Mouse (Mus musculus) E14TG2a.4 (cell line): ENCODE measurements around the gene Fxyd7.

Experiments used
- H3K27me3 ChIP-seq: 2 replicates; pipeline ENCODE4 v1.6.1; 2014; ENCODE audit warnings: low read length, control low read depth; ENCODE audit not compliant: insufficient read depth
- H3K36me3 ChIP-seq: 2 replicates; pipeline ENCODE4 v1.6.1; 2014; ENCODE audit warnings: low read length, control low read depth; ENCODE audit not compliant: insufficient read depth
- H3K4me1 ChIP-seq: replicated peaks from 2 replicates; pipeline ENCODE4 v1.6.1; 2014; ENCODE audit warnings: low read depth, low read length, control low read depth
- H3K4me3 ChIP-seq: replicated peaks from 2 replicates; pipeline ENCODE4 v1.5.1; 2014; ENCODE audit warnings: mild to moderate bottlenecking, low read length
- H3K9me3 ChIP-seq: 2 replicates; pipeline ENCODE4 v1.6.1; 2014; ENCODE audit warnings: low read length, control low read depth
- CTCF ChIP-seq: conservative IDR thresholded peaks from 2 replicates; pipeline ENCODE4 v1.5.1; 2014; ENCODE audit warnings: low read length
- NANOG ChIP-seq: IDR thresholded peaks from 2 replicates; pipeline ENCODE4 v1.6.1; 2014; ENCODE audit warnings: borderline replicate concordance, low read length, mixed read lengths
- POU5F1 ChIP-seq: IDR thresholded peaks from 2 replicates; pipeline ENCODE4 v1.6.1; 2014; ENCODE audit warnings: low read length, borderline replicate concordance

Fxyd7 gene

GRCm38 (mm10) chr7:31057730-31058129 is 6.5 kb upstream of the Fxyd7 start:
- Histone ChIP-seq H3K4me1 (peaks cover 37% of the 10 kb centered on the region), H3K4me3 (no peak overlapping the region), H3K9me3 (no peaks in the 10 kb centered on the region), H3K27me3 (peaks cover 40% of the 10 kb centered on the region), H3K36me3 (no peaks in the 10 kb centered on the region)
- TF ChIP-seq CTCF = no peak
- no peak for TF ChIP-seq POU5F1
- no peak for TF ChIP-seq NANOG

GRCm38 (mm10) chr7:31057071-31057470 is 5.8 kb upstream of the Fxyd7 start, which contains the start of gene Fxyd1:
Fxyd1 (minus strand) TSS chr7:31057199.
- TF ChIP-seq NANOG = no peak
- no peak for TF ChIP-seq CTCF
- TF ChIP-seq POU5F1 = no peak
- Histone ChIP-seq H3K27me3 (peaks cover 47% of the 10 kb centered on the region), H3K36me3 (no peaks in the 10 kb centered on the region), H3K4me3 (no peak within 1 kb of the TSS), H3K4me1 (peaks cover 43% of the 10 kb centered on the region), H3K9me3 (no peaks in the 10 kb centered on the region)

GRCm38 (mm10) chr7:31056448-31056847 is 5.2 kb upstream of the Fxyd7 start:
- Histone ChIP-seq H3K4me3 (no peak overlapping the region), H3K36me3 (no peaks in the 10 kb centered on the region), H3K27me3 (peaks cover 53% of the 10 kb centered on the region), H3K4me1 (peaks cover 50% of the 10 kb centered on the region), H3K9me3 (no peaks in the 10 kb centered on the region)
- TF ChIP-seq POU5F1 (no peak), NANOG (no peak), CTCF (no peak)

GRCm38 (mm10) chr7:31055883-31056282 is 4.6 kb upstream of the Fxyd7 start:
- Histone ChIP-seq H3K4me3 (no peak overlapping the region), H3K36me3 (no peaks in the 10 kb centered on the region), H3K27me3 (peaks cover 58% of the 10 kb centered on the region), H3K4me1 (peaks cover 54% of the 10 kb centered on the region), H3K9me3 (no peaks in the 10 kb centered on the region)
- TF ChIP-seq CTCF (no peak), NANOG (no peak), POU5F1 (no peak)

- no peaks in the 10 kb centered on the region for H3K9me3 ChIP-seq
- H3K4me3 ChIP-seq = 0 out of 2 replicates have a peak overlapping the region, but pooled peaks have one; percentile 23
- no peaks in the 10 kb centered on the region for H3K36me3 ChIP-seq
- H3K4me1 ChIP-seq = peaks cover 59% of the 10 kb centered on the region
- peaks cover 63% of the 10 kb centered on the region for H3K27me3 ChIP-seq
- TF ChIP-seq POU5F1 (no peak), NANOG (no peak), CTCF (no peak)
Measured at GRCm38 (mm10) chr7:31055354-31055824, 4.1 kb upstream of the Fxyd7 start.

GRCm38 (mm10) chr7:31054661-31055320 is 3.5 kb upstream of the Fxyd7 start:
- Histone ChIP-seq H3K4me3 (0 out of 2 replicates have a peak overlapping the region, but pooled peaks have one; percentile 23), H3K27me3 (peaks cover 69% of the 10 kb centered on the region), H3K4me1 (peaks cover 62% of the 10 kb centered on the region), H3K36me3 (no peaks in the 10 kb centered on the region), H3K9me3 (no peaks in the 10 kb centered on the region)
- TF ChIP-seq POU5F1 = no peak
- no peak for TF ChIP-seq CTCF
- no peak for TF ChIP-seq NANOG

- Histone ChIP-seq H3K27me3 (peaks cover 77% of the 10 kb centered on the region), H3K4me1 (peaks cover 62% of the 10 kb centered on the region), H3K9me3 (no peaks in the 10 kb centered on the region), H3K4me3 (0 out of 2 replicates have a peak overlapping the region, but pooled peaks have one; percentile 69), H3K36me3 (no peaks in the 10 kb centered on the region)
- TF ChIP-seq NANOG = no peak
- TF ChIP-seq CTCF = no peak
Measured at GRCm38 (mm10) chr7:31053882-31054447, 2.7 kb upstream of the Fxyd7 start.

GRCm38 (mm10) chr7:31052636-31053434 is 1.6 kb upstream of the Fxyd7 start:
- TF ChIP-seq NANOG (no peak), POU5F1 (no peak), CTCF (no peak)
- peaks cover 62% of the 10 kb centered on the region for H3K4me1 ChIP-seq
- no peaks in the 10 kb centered on the region for H3K9me3 ChIP-seq
- peak overlapping the region; percentile 69 for H3K4me3 ChIP-seq
- peaks cover 84% of the 10 kb centered on the region for H3K27me3 ChIP-seq
- H3K36me3 ChIP-seq = no peaks in the 10 kb centered on the region
